Mouse (Mus musculus) lung, adult 2 months (tissue): ENCODE measurements around the gene Igdcc4.

Experiments
- CTCF ChIP-seq: fragments of 200-500 bp; IDR thresholded peaks from 2 replicates; pipeline ENCODE4 v1.5.1; 2011; ENCODE audit warnings: mild to moderate bottlenecking, low read length, control low read depth; ENCODE audit not compliant: insufficient read depth
- POLR2A ChIP-seq: fragments of 200-500 bp; IDR thresholded peaks from 2 replicates; pipeline ENCODE4 v1.6.1; 2011; ENCODE audit warnings: low read depth, mild to moderate bottlenecking, control low read depth, low read length, borderline replicate concordance; ENCODE audit errors: extremely low read depth

DNA sequence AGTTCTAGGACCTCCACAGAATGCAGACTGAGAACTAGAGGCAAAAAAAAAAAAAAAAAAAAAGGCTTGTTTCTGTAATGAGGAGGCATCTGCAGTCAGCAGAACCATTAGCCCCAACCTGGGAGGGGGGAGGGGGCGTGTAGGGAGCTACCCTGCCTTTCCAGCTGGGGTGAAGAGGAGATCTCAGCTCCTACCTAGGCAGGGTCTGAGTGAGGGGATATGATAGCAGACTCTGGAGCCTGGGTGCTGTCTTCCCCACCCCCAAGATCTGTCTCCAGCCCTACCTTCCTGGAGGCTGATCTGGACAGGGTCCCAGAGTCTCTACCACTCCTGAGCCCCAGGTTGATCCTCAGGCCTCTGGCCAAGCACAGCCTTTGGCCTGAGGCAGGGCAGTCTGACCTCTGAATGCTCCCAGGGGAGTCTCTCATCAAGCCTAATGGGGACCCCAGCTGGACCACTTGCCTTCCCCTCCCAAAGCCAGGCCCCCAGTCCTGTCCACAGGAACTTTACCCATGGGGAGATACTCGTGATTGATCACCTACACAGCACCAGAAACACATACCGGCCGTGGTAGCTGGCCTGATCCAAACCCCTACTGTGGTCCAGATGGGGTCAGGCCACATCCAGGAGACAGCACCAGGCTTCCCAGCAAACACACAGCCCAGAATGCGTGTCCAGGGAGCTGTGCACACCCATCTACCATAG is 74.1 kb downstream of the Igdcc4 start:
- TF ChIP-seq POLR2A (no peak), CTCF (no peak)
